Mouse (Mus musculus): Measurements from ENCODE around the gene Fas.

Fas gene

GRCm38 (mm10) chr19:34370397-34370796 is 79.9 kb downstream of the Fas start:
- DNase-seq, result peak; percentile 95
